Mouse (Mus musculus) heart, adult 2 months (tissue): ENCODE results near the gene Nmnat2.

ENCODE experiments used
- CTCF ChIP-seq: fragments of 200-600 bp; IDR thresholded peaks from 2 replicates; pipeline ENCODE4 v1.8.1; 2022; ENCODE audit warnings: antibody characterized with exemption, mild to moderate bottlenecking, moderate library complexity
- EP300 ChIP-seq: fragments of 200-500 bp; IDR thresholded peaks from 2 replicates; pipeline ENCODE4 v1.6.1; 2011; ENCODE audit warnings: low read depth, low read length, control low read depth; ENCODE audit not compliant: insufficient read depth
- POLR2A ChIP-seq: fragments of 200-500 bp; IDR thresholded peaks from 2 replicates; pipeline ENCODE4 v1.6.1; 2011; ENCODE audit warnings: mild to moderate bottlenecking, low read depth, low read length, control low read depth; ENCODE audit not compliant: insufficient read depth

GRCm38 (mm10) chr1:153071563-153071962, 116.8 kb downstream of the Nmnat2 start:
- TF ChIP-seq POLR2A (0 out of 2 replicates have a peak, but pooled peaks have one; percentile 29), CTCF (no peak), EP300 (peak; percentile 75; the same call in 1 of the 2 replicates)
